Mouse (Mus musculus): ENCODE results near the gene Zfp990.
"Not testable (repeated sequence)": the region's sequence is repeated elsewhere in the genome, so short reads cannot be mapped to it uniquely, and the experiment has no call there.

The Zfp990 gene

GRCm38 (mm10) chr4:145510459-145510858 lies at the start of gene Zfp990:
TSS of gene Zfp990 (plus strand) at chr4:145510759.
- in situ Hi-C loops (cut with MboI; ENCODE audit: low pct_unique_long_range_greater_than_20kb in 1 of 2, low sequenced_read_pairs in 2 of 2, unreplicated experiment in 1 of 2): not testable (repeated sequence)

DNA sequence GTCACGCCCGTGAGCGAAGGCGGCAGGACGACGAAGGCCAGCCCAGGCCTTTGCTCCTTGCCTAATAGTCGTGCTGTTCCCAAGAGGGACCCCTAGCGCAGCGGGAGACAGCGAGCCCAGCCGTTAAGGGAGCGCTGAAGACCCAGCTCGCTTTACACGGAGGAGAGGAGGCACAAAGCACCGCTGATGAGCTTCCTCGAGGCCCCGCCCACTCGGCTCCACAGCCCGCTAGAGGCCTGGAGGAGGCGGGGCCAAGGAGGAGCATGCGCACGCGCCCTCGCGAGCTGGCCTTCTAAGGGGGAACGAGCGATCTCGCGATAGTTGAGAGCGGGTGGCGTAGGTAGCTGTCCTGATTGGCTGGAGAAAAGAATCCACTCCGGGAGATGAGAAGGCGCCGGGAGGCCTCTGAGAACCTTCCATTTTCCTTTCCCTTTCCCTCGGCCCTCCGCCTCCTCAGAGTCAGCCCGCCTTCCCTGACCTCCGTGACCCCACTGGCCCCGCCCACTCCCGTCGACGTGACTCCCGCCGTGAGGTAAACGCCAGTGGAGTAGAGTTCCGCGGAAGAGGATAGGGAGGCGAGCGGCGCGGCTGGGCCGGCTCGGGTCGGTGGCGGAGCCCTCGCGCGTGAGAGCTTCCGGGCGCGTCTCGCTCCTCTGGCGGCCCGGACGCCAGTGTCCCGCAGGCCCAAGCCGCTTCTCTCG lies 46.9 kb upstream of the Zfp990 start:
- in situ Hi-C loops (cut with MboI; ENCODE audit: low pct_unique_long_range_greater_than_20kb in 1 of 2, low sequenced_read_pairs in 2 of 2, unreplicated experiment in 1 of 2): not testable (repeated sequence)

- in situ Hi-C loops (cut with MboI; ENCODE audit: low pct_unique_long_range_greater_than_20kb in 1 of 2, low sequenced_read_pairs in 2 of 2, unreplicated experiment in 1 of 2): loop anchor here (25.0 kb wide), 3 partner anchors 166 to 566 kb away; partner anchors contain the start of gene Tnfrsf8 (in 2 of the 2)
Observed at GRCm38 (mm10) chr4:145478128-145478527, 32.4 kb upstream of the Zfp990 start.

DNA sequence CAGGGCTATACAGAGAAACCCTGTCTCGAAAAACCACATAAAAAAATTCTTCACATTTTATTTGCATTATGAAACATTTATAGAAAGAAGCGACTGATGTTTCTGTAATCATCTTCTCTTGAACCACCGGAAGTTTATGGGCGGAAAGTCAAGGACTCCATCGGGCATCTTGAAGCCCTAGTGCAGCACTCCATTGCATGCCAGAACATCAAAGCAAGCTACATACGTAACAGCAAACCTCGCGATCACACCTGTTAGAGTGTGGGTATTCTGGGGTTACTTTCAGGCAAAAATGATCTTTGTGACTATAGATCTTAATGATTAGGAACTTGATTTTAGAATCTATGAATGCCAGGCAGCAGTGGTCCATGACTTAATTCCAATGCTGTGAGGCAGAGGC lies 29.9 kb upstream of the Zfp990 start:
- in situ Hi-C loops (cut with MboI; ENCODE audit: low pct_unique_long_range_greater_than_20kb in 1 of 2, low sequenced_read_pairs in 2 of 2, unreplicated experiment in 1 of 2): loop anchor here (10.0 to 25.0 kb wide), 5 partner anchors 64 to 1004 kb away; partner anchors contain the start of gene Tnfrsf8 (in 2 of the 2)

DNA sequence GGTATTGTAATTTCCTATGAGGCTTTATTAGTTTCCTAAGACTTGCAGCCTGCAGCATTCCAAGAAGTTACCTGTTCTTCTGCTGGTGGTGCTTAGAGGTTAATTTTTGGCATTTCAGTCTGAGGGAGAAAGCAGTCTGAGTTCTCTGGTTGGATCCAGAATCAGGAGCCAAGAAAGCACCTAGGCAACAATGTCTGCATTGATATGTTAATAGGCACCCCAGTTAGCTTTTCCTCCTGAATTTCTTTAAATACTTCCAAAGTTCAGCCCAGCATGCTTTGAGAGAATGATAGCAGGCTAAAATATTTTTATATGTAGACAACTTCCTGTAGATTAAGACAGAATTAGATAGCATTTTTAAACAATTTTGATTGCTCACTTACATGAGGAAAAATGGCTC lies 21.2 kb upstream of the Zfp990 start:
- in situ Hi-C loops (cut with MboI; ENCODE audit: low pct_unique_long_range_greater_than_20kb in 1 of 2, low sequenced_read_pairs in 2 of 2, unreplicated experiment in 1 of 2): loop anchor here (10.0 to 25.0 kb wide), 5 partner anchors 55 to 995 kb away; partner anchors contain the start of gene Tnfrsf8 (in 2 of the 2)

DNA sequence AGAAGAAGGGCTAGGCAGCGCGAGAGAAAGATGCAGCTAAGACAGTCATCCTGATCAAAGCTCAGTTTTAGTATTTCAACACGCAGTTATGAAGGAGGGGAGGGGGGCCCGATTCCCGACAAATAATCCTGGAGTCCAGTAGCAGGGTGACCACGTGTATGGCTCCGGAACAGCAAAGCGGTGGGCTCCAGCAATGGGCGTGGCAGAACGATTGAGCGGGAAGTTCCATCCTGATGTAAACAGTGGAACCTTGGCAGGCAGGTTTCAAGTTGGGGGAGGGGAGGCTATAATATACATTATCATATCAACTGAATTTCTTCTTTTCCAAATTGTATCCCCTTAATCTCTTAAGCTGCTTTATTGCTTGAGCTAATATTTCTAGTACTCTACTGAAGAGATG lies 18.4 kb upstream of the Zfp990 start:
- in situ Hi-C loops (cut with MboI; ENCODE audit: low pct_unique_long_range_greater_than_20kb in 1 of 2, low sequenced_read_pairs in 2 of 2, unreplicated experiment in 1 of 2): loop anchor here (25.0 kb wide), 3 partner anchors 180 to 580 kb away; partner anchors contain the start of gene Tnfrsf8 (in 2 of the 2)

- in situ Hi-C loops (cut with MboI; ENCODE audit: low pct_unique_long_range_greater_than_20kb in 1 of 2, low sequenced_read_pairs in 2 of 2, unreplicated experiment in 1 of 2): loop anchor here (25.0 kb wide), 3 partner anchors 181 to 581 kb away; partner anchors contain the start of gene Tnfrsf8 (in 2 of the 2)
Observed at GRCm38 (mm10) chr4:145493316-145493715, 17.2 kb upstream of the Zfp990 start.

DNA sequence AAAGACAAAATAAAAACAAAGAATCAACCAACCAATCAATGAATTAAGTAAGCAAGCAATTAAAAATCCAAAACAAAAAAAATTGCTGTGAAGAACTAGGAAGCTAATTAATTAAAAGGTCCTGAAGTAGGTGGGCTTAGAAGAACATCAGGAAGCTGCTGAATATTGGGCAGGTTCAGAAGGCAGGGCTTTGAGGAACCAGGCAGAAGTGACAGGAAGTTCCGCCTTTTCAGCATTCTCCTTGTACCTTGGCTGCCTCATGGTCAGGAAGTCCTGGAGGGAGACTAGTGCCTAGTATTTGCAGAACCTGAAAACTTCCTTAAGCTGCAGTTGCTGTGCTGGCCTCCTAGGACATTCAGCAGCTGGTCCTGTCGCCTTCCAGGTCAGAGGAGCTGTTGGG lies 4.1 kb downstream of the Zfp990 start:
- in situ Hi-C loops (cut with MboI; ENCODE audit: low pct_unique_long_range_greater_than_20kb in 1 of 2, low sequenced_read_pairs in 2 of 2, unreplicated experiment in 1 of 2): not testable (repeated sequence)

DNA sequence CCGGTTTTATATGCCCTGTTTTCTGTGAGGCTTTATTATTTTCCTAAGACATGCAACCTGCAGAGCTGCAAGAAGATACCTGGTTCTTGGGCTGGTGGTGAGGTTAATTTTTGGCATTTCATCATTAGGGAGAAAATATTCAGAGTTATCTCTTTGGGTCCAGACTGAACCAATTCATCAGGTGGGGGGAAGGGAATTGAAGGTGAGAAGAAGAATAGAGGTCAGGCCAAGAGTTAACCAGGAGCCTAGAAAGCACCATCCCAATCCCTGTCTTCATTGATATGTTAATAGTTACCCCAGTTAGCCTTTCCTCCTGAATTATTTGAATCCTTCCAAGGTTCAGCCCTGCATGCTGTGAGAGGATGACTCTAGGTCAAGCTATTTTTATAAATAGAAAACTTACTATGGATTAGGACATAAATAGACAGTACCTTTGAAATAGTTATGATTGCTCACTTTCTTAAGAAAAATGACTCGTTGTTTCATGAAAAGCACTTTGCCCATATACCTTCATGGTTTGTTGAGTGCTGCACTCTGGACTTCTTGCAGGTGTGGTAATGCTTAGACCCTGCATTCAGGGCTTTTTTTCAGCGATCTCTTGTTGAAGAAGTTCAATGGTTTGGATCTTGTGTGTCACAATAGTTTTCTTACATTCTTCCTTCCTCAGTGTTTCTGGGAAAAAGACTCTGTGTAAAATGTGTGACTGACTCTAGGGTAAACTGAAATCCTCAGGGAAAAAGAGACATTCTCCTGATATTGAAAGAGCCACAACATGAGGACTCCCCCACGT lies 5.4 kb downstream of the Zfp990 start:
- in situ Hi-C loops (cut with MboI; ENCODE audit: low pct_unique_long_range_greater_than_20kb in 1 of 2, low sequenced_read_pairs in 2 of 2, unreplicated experiment in 1 of 2): not testable (repeated sequence)

DNA sequence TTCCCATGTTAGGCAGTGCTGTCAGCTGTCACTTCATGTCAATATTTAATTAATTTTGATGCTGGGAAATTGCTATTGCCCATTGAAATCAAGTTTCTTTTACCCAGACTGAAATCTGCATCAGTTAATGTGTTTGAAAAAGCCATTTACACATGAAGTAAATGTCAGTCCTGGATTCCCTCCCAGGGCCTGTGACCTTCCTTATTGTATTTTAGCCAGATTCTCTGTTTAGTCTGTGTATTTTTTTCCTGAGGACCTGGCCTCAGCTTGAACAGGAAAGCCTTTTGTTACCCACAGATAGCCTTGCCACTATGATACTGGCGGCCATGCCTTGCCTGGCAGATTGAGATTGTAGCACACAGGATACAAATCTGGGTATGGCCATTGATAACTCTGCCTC lies 6.8 kb downstream of the Zfp990 start:
- in situ Hi-C loops (cut with MboI; ENCODE audit: low pct_unique_long_range_greater_than_20kb in 1 of 2, low sequenced_read_pairs in 2 of 2, unreplicated experiment in 1 of 2): not testable (repeated sequence)

GRCm38 (mm10) chr4:145543861-145544260 lies 33.3 kb downstream of the Zfp990 start:
- in situ Hi-C loops (cut with MboI; ENCODE audit: low pct_unique_long_range_greater_than_20kb in 1 of 2, low sequenced_read_pairs in 2 of 2, unreplicated experiment in 1 of 2): loop anchor here (10.0 to 25.0 kb wide), 2 partner anchors 59 to 1793 kb away; no protein-coding TSS in a partner anchor

DNA sequence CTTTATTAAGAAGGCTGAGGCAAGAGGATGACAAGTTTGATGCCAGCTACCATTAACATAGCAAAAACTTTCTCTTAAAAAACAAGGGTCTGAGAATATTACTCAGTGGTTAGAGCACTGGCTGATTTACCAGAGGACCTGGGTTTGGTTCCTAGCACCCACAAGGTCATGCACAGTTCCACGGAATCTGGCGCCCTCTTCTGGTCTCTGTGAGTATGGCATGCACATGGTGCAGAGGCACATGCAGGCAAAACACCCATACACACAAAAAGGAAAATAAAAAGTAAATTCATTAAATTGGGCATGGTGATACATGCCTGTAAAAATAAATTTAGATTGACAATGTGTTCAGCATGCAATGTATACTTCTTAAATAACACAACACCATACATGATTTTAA lies 34.5 kb downstream of the Zfp990 start:
- in situ Hi-C loops (cut with MboI; ENCODE audit: low pct_unique_long_range_greater_than_20kb in 1 of 2, low sequenced_read_pairs in 2 of 2, unreplicated experiment in 1 of 2): loop anchor here (10.0 to 25.0 kb wide), 2 partner anchors 60 to 1792 kb away; no protein-coding TSS in a partner anchor

DNA sequence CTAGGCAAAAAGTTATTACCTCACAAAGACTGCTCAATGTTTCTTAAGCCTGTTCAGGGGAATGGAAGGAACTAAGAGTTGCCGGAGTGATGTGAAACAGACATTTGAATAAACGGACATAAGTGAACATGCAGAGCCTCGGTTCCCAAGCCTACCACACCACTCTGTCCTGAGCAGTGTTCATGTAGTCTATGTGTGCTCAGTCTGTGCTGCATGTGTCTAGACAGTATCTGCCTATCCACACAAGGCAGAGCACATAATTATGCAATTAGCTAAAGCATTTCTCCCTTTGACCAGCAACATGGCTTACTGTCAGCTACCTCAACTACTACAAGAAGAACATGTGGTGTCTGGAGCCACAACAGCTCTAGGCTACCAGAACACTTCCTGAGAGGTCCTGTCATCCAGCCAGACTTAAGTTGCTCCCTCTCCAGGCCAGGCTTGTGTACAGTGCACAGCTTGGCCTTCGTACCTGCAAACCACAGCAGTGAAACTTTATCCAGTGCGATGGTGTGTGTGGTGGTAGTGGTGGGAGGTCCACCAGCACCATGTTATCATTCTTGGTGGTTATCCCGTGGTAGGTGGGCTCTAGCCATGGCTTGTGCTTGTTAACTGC lies 35.3 kb downstream of the Zfp990 start:
- in situ Hi-C loops (cut with MboI; ENCODE audit: low pct_unique_long_range_greater_than_20kb in 1 of 2, low sequenced_read_pairs in 2 of 2, unreplicated experiment in 1 of 2): loop anchor here (10.0 to 25.0 kb wide), 2 partner anchors 61 to 1791 kb away; no protein-coding TSS in a partner anchor

- in situ Hi-C loops (cut with MboI; ENCODE audit: low pct_unique_long_range_greater_than_20kb in 1 of 2, low sequenced_read_pairs in 2 of 2, unreplicated experiment in 1 of 2): loop anchor here (10.0 to 25.0 kb wide), 2 partner anchors 62 to 1791 kb away; no protein-coding TSS in a partner anchor
Observed at GRCm38 (mm10) chr4:145546477-145546876, 35.9 kb downstream of the Zfp990 start.

DNA sequence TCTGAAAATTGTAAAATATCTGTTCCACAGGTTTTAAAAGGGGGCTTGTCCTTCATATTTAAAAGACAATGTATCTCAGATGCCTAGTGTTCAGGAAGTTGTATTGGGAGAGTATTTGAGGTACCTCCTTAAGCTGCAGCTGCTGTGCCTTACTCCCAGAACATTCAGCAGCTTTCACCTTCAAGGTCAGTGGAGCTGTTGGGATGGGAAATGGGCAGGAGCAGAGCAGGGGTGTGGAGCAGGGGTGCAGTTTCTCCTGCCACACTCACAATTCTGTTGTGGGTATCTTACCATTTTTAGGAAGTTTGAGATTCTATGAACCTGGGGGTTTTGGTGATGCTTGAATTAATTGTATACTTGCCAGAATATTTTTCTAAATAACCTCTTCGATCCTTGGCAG lies 46.1 kb downstream of the Zfp990 start:
- in situ Hi-C loops (cut with MboI; ENCODE audit: low pct_unique_long_range_greater_than_20kb in 1 of 2, low sequenced_read_pairs in 2 of 2, unreplicated experiment in 1 of 2): loop anchor here (5.0 to 25.0 kb wide), 4 partner anchors 1568 to 1961 kb away; partner anchors contain the start of gene Zfp991 (in 1 of the 2)

DNA sequence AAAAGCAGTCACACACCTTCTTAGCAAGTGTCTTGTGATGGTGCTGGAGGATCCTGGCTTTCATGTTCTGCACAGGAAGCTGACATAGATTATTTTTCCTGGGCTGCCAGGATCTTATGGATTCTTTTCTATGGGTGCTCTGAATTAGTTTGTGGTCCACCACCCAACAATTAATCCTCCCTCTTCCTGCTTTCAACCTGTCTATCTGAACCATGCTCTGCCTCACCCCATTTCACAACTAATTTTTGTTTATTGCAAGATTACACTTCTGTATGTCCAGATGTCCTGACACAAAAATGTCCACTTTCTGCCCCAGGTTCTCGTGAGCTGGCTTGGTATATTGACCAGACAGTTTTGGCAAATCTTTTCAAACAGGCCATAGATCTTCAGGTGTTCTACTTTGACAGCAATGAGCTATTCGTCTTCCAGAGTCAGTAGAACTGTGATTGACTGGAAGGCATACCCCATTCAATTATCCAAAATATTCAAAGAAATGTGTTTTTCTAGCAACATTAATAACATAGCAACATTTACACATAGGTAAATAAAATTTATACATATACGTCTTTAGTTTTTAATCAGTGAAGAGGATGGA lies 49.0 kb downstream of the Zfp990 start:
- in situ Hi-C loops (cut with MboI; ENCODE audit: low pct_unique_long_range_greater_than_20kb in 1 of 2, low sequenced_read_pairs in 2 of 2, unreplicated experiment in 1 of 2): loop anchor here (5.0 to 25.0 kb wide), 4 partner anchors 1565 to 1958 kb away; partner anchors contain the start of gene Zfp991 (in 1 of the 2)

GRCm38 (mm10) chr4:145564111-145564821 lies 53.7 kb downstream of the Zfp990 start:
- in situ Hi-C loops (cut with MboI; ENCODE audit: low pct_unique_long_range_greater_than_20kb in 1 of 2, low sequenced_read_pairs in 2 of 2, unreplicated experiment in 1 of 2): loop anchor here (25.0 kb wide), 2 partner anchors 1573 to 1848 kb away; partner anchors contain the start of gene Zfp991 (in 1 of the 2)

Measured in mouse embryonic stem cell (cell line).